Mouse (Mus musculus) v-Abl transformed pro-B cells (cell line): ENCODE data around the gene Olfr1448.
"Not testable (repeated sequence)": the region's sequence is repeated elsewhere in the genome, so short reads cannot be mapped to it uniquely, and the experiment has no call there.

Experiments used
- in situ Hi-C, 2 experiments: fragments of 400-800 bp; cut with MboI; formaldehyde crosslinking; loops; one replicate each; pipeline ENCODE4 v1.15.1; 2025; ENCODE audit not compliant: unreplicated experiment in 2 of 2

The Olfr1448 gene

DNA sequence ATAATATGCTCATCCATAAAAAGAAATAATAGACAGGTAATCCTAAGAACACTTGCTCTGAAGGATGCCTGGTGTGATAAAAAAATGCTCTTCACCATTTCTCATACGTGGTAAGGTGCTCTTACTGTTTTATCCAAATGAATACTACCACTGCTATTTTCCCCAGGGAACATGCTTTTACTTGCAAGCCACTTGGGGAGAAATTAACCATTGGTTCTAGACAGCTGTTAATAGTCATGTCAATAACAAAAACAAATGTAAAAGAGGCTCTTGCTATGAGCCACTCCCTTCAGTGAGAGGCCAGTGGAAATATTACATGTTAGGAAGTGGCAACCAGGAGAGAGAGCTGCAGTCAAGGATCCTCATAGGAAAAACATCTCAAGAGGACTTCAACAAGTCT is at the start of gene Olfr1448:
Gene Olfr1448 (minus strand): TSS at position 101 of the 400 bp plus-strand sequence.
- in situ Hi-C loops, result no loop called here

DNA sequence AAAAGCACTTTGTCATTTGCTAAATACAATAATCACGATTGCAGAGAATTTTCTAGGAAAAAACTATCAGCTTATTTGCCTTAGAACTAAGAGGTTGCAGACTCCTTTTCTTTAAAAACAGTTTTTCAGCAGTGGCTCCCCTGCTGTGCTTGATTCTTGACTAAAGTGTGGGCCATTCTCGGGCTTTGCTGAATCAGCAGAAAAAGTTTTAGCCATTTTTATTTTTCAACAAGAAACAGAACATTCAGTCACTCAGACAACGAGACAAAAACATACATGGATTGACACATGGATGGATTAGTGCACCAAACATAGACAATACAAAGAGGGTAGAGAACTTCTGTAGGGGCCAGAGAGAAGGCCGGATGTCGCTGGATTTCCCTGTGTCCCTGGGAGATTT is 45.9 kb upstream of the Olfr1448 start:
- in situ Hi-C loops, result not testable (repeated sequence)

DNA sequence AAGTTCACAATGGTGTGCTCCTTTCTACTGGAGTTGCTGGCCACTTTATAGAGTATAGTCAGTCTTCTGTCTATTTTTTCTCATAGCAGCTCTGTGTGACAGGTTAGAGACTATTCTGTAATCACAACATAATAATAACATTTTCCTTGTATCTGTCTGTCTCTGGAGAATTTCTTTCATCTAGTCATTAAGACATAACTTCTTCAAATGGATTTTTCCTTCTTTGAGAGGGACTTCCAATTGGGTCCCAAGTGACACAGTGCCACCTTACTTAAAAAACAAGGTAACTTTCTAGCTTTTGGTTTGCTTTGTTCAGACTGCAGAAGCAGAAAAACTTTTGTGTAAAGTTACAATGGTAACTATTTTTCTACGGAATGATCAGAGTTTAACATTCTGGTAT is 25.7 kb upstream of the Olfr1448 start, which contains the start of gene Olfr1450:
Gene Olfr1450 (plus strand): TSS at position 301 of the 400 bp plus-strand sequence.
- in situ Hi-C loops, result no loop called here

DNA sequence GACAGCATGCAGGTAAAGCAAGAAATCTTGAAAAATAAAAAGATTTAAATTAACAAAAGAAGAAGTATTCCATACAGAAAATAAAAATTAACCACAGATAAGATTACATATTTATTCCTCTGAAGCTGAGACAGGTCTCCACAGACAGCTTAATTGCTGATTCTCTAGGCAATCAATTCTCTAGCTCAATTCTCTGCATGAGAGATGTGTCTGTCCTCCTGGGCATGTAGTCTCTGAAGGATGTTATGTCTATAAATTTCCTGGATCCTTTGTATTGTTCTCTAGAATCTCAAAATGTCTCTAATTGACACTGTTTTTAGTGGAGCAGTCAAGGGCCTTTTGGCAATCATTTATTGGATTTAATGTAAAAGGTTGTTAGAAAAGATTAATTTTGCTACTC is 6.3 kb upstream of the Olfr1448 start, which contains the start of gene Olfr1449:
Gene Olfr1449 (plus strand): TSS at position 301 of the 400 bp plus-strand sequence.
- in situ Hi-C loops, result no loop called here

DNA sequence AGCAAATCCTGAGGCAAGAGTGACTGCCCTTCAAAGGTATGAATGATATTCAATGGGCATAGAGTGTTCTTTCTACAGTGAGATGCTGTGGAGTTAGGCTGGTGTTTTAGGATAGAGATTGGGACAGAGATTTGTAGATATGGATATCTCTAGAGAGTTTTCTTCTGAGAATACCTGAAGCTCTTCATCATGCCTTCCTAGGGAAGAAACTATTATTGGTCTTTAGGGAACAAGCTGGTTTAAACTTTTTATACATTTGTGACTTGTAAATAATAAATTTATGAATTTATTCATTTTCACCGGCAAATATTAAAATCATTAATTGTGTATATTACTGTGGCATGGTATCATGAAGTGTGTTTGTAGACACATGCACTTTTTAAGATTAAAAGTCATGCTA is 20.6 kb downstream of the Olfr1448 start, which contains the start of gene Olfr1447:
Gene Olfr1447 (minus strand): TSS at position 101 of the 400 bp plus-strand sequence.
- in situ Hi-C loops, result no loop called here

DNA sequence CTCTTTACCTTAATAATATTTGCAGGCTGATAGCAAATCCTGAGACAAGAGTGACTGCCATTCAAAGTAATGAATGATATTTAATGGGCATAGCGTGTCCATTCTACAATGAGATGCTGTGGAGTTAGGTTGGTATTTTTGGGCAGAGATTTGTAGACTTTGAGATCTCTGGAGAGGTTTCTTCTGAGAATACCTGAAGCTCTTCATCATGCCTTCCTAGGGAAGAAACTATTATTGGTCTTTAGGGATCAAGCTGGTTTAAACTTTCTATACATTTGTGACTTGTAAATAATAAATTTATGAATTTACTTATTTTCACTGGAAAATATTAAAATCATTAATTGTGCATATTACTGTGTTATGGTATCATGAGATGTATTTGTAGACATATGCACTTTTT is 30.8 kb downstream of the Olfr1448 start, which contains the start of gene Olfr1446:
Gene Olfr1446 (minus strand): TSS at position 101 of the 400 bp plus-strand sequence.
- in situ Hi-C loops, result no loop called here

DNA sequence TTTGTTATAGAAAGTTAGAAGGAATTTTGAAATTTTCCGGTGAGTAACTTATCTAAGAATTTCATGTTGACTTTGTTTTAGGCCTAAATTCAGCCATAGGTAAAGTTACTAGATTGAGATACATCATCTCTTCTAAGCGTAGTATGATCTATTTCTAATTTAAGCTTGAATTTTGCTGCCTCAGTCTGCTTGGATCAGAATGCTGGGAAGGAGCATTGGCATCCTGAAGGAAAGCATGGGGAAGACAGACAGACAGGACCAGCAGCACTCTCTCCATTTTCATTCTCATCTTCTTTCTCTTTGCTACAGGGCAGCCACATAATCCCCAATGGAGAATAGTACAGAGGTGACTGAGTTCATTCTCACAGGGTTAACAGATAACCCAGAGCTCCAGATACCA is 40.7 kb downstream of the Olfr1448 start, which contains the start of gene Olfr1445:
Gene Olfr1445 (plus strand): TSS at position 301 of the 400 bp plus-strand sequence.
- in situ Hi-C loops, result no loop called here
